ENCODE assay signal across 17 mouse cellular contexts in the genomic region with DNA sequence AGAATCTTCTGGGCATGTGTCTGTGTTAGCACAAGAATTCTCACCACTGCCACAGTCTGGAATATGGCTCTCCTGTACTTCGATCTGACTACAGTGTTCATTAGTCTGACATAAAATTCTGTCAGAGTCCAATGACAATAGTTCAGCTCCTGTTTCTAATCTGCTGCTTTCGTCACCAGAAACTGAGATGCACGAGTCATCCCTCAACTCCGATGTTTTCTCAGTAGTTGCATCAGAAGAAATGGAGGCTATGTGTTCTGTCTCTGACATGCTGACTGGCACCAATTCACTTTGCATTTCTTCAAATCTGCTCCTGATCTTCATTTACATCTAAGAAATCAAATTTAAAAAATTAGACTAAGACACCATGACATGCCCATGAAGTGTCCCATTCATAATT. TPM values are rescaled to one million over a fixed set of nuclear protein-coding genes. Genes with fewer than 3 reads are reported as not detected.
"Had no signal": no experiment of that assay in that cellular context is flagged by ENCODE, and none has a peak within 500 bp of the region (broad histone marks: within the 10 kb centered on the region; RNA-seq: fewer than 3 reads in every experiment).

No protein-coding gene starts in this region.

- H3K27ac ChIP-seq: kidney, postnatal 0 days; layer of hippocampus, adult 2 months; left cerebral cortex, adult 2 months; liver, embryonic 13.5 days; midbrain, embryonic 13.5 days; stomach, embryonic 15.5 days had no signal

- DNase-seq: kidney, adult 11 months; kidney, adult 9 months; kidney, postnatal 25 days; layer of hippocampus, adult 9-11 months; liver, embryonic 13.5 days; lung, adult 2 months; lung, postnatal 14 days; right cerebral cortex, postnatal 4 days; thymus, postnatal 25 days had no signal

- H3K4me3 ChIP-seq: layer of hippocampus, adult 2 months; left cerebral cortex, adult 2 months; liver, embryonic 13.5 days; megakaryocyte, embryonic 14.5 days; midbrain, embryonic 10.5 days; midbrain, embryonic 13.5 days; stomach, embryonic 15.5 days had no signal

RNA-seq across cellular contexts. Expression of gene Tdrd1, which starts 12.6 kb away (rescaled TPM):
- total RNA-seq: liver, adult 2 months had no signal
- polyA plus RNA-seq: liver, adult 2 months had no signal
